Mouse (Mus musculus) kidney, adult 8-10 months (tissue): ENCODE results near the gene B3galnt2.
"Not testable (repeated sequence)": the region's sequence is repeated elsewhere in the genome, so short reads cannot be mapped to it uniquely, and the experiment has no call there.

ENCODE experiments used
- DNase-seq, 2 experiments: peaks; one replicate each; pipeline ENCODE4 v3.0.0; 2022

Gene B3galnt2

DNA sequence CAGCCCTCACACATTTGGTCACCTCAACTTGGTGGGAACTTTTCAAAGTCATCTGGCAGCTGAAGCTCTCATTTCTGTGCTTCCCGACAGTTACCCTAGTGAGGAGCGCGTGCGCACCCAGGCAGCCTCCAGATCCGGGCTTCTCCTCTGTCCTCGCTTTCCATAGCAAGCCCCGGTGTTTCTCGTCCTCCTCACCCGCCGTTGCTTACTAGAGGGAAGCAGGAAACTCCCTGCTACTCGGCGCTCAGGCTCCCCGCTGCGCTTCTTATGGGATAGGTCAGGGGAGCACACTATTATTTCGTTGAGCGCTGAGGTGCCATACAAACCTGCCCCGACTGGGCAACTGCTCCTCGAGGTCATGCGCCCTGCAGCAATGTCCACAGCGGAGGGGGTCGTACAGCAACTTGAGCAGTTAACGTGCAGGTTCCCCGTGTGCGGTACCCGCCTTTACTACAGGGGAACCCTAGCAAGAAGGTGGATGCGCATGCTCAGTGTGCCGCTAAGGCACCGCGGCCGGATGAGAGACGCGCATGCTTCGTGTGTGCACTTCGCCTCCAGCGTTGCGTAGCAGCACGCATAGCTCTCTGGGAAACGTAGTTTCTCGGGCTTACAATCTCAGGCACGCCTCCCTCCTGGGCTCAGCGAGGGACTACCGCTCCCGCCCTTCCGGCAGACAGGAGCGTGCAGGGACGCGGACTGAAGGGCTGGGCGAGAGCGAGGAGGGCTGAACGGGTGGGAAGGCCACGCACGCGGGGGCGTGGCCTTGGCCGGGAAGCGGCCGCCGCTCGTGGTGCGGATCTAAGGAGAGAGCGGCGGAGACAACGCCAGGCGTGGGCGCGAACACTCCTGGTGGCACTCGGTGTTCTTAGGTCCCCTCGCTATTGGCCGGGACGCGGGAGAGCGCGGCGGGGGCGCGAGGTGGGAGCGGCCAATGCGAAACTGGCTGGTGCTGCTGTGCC is at the start of gene B3galnt2:
Gene B3galnt2, plus strand, starts transcription at position 596 of the 959 bp plus-strand sequence.
- peak; percentile 97 to 99 for DNase-seq

DNA sequence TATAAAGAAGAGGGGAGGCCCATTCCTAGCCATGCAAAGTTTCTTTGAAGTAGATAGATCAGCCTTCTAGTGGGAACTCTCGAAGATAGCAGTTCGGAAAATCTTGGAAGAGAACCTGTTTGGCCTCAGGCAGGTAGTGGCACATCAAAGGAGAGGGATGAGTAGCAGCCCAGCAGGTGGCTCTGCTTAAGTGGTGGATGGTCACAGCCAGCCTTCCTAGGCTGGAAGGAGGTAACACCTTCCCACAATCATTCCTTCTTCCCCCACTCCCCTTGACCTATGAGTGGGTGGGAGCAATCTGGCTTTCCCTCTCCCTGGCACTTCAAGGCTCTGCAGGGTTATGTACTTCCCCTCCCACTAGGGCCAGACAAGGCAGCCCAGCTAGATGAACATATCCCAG is 42.9 kb upstream of the B3galnt2 start:
- DNase-seq, result no peak

- DNase-seq, result peak; percentile 7 to 27
These were observed 34.9 kb upstream of the B3galnt2 start for GRCm38 (mm10) chr13:13919396-13919795.

DNA sequence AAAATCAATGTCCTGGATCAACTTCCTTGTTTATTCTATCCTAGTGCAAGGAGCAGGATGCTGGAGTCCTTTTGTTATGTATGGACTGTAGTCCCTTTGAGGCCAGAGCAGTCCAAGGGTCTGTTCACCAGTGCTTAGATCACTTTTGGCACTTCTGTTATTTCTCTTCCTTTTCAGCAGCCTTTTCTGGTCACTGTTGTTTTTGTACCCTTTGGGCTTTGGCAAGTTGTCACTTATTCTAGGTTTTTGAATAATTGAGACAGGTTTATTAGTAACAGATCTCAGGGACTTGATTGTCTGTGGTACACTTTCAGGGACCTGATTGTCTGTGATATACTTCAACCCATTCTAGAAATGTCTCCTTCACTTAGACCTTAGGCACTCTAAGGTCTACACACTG is 31.7 kb upstream of the B3galnt2 start:
- peak in 1 of 2 experiments; percentile 4 for DNase-seq

- no peak for DNase-seq
These were observed 24.3 kb upstream of the B3galnt2 start for GRCm38 (mm10) chr13:13929982-13930381.

- peak in 1 of 2 experiments; percentile 30 for DNase-seq
These were observed 662 bp downstream of the B3galnt2 start for GRCm38 (mm10) chr13:13954931-13955330.

GRCm38 (mm10) chr13:13956686-13957085 is 2.4 kb downstream of the B3galnt2 start:
- DNase-seq, result peak; percentile 26 to 52

DNA sequence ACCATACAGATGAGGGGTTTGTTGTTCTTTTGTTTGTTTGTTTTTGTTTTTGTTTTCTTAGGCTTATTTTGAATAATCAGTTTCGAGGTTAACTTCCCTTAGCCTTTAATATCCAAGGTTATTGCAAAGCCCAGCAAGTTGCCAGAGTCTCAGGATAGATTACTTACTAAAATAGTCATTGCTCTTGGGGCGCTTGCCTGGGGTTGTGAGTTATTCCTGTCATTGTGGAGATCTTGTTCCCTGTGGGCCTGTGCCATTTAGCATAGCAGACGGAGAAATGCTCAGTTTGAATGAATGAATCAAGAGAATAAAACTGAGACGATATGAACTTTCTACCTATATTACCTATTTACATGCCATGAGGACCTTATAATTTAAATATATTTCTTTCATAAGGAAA is 5.9 kb downstream of the B3galnt2 start:
- DNase-seq, result no peak

GRCm38 (mm10) chr13:13961046-13961445 is 6.8 kb downstream of the B3galnt2 start:
- DNase-seq, result no peak

GRCm38 (mm10) chr13:13965388-13965964 is 11.2 kb downstream of the B3galnt2 start:
- no peak for DNase-seq

- DNase-seq, result no peak
These were observed 11.9 kb downstream of the B3galnt2 start for GRCm38 (mm10) chr13:13966172-13966571.

DNA sequence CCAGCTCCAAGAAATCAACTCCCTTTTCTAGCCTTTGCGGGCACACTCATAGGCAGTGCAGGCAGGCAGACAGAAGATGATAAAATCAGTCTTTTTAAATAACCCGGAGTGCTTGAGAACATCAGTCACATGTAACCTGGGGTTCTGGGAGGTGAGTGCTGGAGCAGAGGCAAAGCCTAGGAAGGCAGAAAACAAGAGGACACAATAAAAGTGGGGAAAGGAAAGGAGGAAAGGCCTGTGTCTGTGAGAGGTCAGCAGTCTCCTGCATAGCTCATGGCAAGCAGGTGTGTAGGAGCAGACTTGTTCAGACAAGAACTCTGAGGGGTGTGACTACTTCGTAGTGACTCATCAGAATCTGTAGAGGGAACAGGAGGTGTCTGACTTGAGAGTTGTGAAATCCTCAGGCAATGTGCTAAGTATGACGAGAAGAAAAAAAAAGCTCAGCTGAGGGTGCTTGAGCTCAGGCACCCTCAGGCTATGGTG is 14.4 kb downstream of the B3galnt2 start:
- no peak for DNase-seq

GRCm38 (mm10) chr13:13969796-13970195 is 15.5 kb downstream of the B3galnt2 start:
- no peak for DNase-seq

GRCm38 (mm10) chr13:13981842-13982241 is 27.6 kb downstream of the B3galnt2 start:
- DNase-seq, result not testable (repeated sequence)

GRCm38 (mm10) chr13:13983523-13983922 is 29.3 kb downstream of the B3galnt2 start:
- no peak for DNase-seq

- DNase-seq, result no peak
These were observed 34.9 kb downstream of the B3galnt2 start for GRCm38 (mm10) chr13:13989135-13989534.

- no peak for DNase-seq
These were observed 36.1 kb downstream of the B3galnt2 start for GRCm38 (mm10) chr13:13990391-13990790.

GRCm38 (mm10) chr13:13993041-13993440 is 38.8 kb downstream of the B3galnt2 start:
- DNase-seq, result no peak

DNA sequence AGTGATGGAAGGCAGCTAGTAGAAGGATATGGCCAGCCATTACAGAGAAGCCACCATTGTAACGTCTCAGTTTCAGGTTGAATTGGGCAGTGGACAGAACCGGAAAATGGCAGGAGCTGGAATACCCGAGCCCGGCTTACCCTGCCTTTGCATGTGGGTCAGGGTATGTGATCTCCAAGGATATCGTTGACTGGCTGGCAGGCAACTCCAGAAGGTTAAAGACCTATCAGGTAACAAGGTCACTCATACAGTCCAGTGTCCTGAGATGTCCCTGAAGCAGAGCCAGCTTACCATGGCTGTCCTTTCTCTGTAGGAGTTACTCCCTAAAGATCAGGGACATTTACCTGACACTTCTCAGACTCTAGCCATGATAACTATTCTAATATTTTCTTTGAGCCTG is 40.8 kb downstream of the B3galnt2 start:
- DNase-seq, result no peak

DNA sequence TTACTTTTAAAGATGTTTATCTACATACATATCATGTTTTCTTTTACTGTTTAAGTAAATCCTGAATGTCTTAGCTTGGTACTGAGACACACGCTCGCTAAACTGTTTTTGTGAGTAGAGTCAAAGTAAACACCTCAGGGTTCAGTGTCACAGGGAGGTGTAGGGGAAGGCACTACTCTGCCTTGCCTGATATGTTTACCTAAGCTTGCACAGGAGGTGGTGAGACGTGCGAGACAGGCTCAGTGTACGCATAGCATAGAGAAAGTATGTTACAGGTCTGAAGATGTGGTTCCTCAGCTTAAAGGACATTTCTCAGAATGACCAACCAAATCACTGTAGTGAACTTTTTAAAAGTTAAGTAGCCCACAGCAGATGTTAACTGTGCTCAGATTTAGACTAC is 43.2 kb downstream of the B3galnt2 start:
- no peak for DNase-seq

DNA sequence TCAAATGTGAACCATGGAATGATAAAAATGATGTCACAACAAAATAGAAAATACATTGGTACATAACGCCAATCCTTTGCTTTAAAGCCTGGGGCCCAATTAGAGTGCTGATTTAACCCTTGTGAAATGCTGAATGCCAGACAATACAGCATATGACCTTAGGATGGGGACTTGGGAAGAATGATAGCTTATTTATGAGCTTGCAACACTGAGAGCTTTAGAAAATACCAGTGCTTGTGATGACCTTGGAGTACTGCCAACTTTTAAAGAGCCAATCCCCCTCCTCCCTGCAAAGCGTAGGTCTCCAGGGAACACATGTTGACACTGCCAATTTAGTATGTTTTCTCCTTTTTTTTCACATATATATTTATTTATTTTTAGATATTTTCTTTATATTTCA is 48.4 kb downstream of the B3galnt2 start:
- no peak for DNase-seq

- DNase-seq, result no peak
These were observed 49.8 kb downstream of the B3galnt2 start for GRCm38 (mm10) chr13:14004086-14004485.

DNA sequence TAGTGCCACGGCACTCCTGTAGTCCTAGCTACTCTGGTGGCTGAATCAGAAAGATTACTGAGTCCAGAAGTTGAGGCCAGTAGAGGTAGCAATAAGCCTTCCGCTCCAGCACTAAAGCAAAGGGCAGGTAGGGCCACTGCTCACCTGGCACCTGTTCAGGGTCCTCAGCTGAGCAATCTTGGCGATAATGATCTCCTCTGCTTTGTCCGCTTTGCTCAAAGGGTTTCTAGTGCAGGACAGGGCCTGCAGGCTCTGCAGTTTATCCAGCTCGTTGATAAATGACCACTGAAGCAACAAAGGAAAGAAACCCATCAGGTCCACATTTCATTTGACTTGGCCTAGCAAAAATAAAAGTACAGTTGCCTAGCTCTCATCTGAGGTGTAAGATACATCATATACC is 50.7 kb downstream of the B3galnt2 start:
- no peak for DNase-seq

- no peak for DNase-seq
These were observed 51.8 kb downstream of the B3galnt2 start for GRCm38 (mm10) chr13:14006056-14006455.
